Mouse (Mus musculus) kidney, adult 2 months (tissue): ENCODE measurements around the gene Tmem50b.

ENCODE experiments used
- CTCF ChIP-seq: fragments of 200-500 bp; conservative IDR thresholded peaks from 2 replicates; pipeline ENCODE4 v1.5.1; 2011; ENCODE audit warnings: low read depth, mild to moderate bottlenecking, control low read depth, low read length, moderate library complexity, mixed read lengths; ENCODE audit not compliant: insufficient read depth, insufficient read length
- POLR2A ChIP-seq: fragments of 200-500 bp; IDR thresholded peaks from one replicate; pipeline ENCODE4 v1.6.1; 2011; ENCODE audit warnings: low read depth, low read length, control low read depth

GRCm38 (mm10) chr16:91565292-91565951 lies 32.2 kb downstream of the Tmem50b start:
- TF ChIP-seq POLR2A (no peak), CTCF (no peak)
